Mouse (Mus musculus): ENCODE results near the gene Spag9.

The Spag9 gene

DNA sequence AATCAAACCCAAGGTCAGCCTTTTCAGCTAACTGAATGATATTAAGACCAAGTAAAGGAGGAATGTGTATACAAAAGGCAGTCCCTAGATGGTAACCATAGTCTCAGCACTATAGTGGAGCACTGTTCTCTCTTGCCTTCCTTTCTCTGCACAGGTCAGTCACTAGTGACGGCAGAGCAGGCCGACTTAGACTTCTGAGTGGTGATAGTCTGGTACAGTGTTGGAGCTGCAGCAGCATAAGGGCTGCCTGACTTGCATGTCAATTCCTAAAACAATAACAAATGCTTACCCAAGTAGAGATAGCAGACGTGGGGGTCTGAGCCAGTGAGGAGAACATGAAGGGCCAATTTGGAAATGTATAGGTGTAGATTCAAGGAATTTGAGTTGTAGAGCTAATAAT lies 58.3 kb downstream of the Spag9 start:
- no peak for DNase-seq (ENCODE audit: low spot score)

DNA sequence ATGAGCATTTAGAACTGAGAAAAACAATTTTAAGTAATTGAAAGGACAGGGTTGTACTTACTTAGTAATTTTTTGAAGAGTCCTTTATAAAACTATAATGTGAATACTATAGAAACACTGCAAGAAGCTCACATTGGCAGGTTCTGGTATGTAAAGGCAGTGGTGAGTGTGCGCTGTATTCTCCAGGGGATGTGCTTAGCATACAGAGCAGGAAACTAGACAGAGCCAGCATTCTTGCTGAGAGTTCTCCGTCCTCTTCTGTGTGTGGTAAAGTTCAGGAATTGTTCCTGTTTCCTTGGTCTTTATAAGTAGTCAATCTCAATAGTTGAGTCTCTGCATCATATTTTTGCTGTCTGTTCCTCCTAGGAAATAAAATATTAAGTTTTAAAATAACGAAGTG lies 59.0 kb downstream of the Spag9 start:
- no peak for DNase-seq (ENCODE audit: low spot score)

DNA sequence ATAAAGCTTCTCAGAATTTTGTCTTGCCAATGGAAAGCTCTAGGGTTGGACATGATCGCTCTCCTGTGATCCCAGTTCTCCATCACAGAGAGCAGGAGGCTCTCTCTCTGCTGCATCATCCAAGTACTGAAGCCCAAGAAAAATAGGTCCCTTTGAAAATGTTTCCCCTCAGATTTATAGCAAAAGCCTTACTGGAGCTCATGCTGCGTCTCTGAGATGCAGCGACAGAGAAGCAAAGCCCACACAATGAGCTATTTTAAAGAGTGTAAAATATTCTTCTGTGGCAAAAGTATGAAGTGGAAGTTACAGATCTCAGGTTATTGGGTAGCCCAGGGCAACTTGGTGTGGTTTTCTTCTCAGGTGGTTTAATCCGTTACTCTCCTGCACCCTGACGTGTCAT lies 68.0 kb downstream of the Spag9 start:
- no peak for DNase-seq (ENCODE audit: low spot score)

DNA sequence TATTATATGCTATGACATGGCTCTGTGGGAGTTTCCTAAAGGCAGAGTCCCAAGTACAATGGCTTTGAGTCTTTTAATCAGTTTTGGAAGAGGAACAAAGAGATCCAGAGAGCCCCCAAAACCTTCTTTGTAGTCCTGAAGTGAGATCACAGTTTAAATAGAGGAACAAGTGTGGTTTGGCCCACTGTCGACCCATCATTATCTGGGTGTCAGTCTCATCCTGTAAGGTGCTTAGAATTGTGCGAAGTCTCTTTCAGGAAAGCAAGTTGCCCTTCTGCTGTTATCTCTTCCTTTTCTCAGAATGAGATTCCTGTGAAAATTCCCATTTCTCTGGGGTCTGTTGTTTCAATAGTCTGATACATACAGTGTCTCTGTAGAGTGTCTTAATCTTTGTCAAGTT lies 74.6 kb downstream of the Spag9 start:
- DNase-seq (ENCODE audit: low spot score), result no peak

DNA sequence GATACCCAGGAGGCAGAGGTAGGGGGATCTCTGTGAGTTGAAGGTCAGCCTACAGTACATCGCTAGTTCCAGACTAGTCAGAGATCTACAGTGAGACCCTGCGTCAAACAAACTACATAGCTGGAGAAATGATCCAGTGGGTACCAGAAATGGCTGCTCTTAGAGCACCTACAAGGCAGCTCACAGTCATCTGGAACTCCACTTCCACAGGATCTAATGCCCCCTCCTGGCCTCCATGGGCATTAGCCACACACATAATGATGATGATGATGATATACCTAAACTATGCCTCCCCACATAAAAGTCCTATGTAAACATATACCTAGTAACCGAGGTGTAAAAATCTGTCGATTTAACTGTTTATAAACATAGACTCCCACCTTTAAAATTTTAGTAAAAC lies 77.4 kb downstream of the Spag9 start:
- peak; percentile 45 for DNase-seq (ENCODE audit: low spot score)

DNA sequence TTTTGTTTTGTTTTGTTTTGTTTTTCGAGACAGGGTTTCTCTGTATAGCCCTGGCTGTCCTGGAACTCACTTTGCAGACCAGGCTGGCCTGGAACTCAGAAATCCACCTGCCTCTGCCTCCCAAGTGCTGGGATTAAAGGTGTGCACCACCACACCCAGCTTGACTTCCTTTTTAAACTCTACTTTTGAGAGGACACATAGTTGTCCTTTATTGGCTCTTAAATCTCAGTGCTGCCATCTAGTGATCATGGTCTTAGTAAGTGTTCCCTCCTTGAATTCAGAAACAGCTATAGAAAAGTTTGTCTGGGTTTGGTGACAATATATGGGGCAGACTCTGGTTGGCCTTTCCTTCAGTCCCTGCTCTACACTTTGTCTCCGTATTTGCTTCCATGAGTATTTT lies 91.1 kb downstream of the Spag9 start:
- DNase-seq (ENCODE audit: low spot score), result peak; percentile 87

DNA sequence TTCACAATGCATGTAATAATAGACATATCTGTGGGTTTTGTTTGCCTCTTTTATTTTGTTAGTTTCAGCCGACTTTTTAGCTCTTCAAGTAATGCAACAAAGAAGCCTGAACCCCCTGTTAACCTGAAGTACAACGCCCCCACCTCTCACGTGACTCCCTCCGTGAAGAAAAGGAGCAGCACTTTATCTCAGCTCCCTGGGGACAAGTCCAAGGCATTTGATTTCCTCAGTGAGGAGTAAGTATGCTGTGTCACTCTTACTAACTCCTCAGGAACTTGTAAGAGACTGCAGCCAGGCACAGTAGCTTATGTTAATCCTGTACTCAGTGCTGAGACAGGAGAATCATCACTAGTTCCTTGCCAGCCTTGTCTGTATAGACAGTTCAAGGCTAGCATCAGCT lies 94.6 kb downstream of the Spag9 start:
- no peak for DNase-seq (ENCODE audit: low spot score)

DNA sequence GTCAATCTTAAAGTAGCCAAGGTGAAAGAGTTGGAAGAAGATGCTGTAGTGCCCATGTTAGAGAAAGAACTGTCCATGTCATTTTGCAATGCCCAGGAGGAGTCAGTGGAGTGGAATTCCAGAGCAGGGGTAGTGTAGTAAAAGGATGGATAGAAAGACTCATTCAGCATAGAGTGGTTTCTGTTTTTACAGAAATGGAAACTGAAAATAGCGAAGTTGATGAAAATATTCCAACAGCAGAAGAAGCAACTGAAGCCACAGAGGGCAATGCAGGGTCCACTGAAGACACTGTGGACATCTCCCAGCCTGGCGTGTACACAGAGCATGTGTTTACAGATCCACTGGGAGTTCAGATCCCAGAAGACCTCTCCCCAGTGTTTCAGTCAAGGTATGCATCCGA lies 101.6 kb downstream of the Spag9 start:
- DNase-seq (ENCODE audit: low spot score), result no peak

DNA sequence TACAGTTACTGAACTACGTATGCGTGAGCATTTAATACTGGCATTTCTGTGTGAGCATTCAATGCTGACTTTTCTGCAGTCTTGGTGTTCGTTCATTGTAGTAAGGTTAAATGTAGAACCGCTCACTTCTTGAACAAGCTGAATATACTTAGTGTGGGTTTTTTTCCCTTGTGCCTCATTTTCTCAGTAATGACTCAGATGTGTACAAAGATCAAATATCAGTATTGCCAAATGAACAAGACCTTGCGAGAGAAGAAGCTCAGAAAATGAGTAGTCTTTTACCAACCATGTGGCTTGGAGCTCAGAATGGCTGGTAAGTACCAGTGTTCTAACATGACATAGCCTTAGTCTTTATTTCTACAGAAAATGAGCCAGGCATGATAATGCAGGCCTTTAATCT lies 102.9 kb downstream of the Spag9 start:
- DNase-seq (ENCODE audit: low spot score), result no peak

DNA sequence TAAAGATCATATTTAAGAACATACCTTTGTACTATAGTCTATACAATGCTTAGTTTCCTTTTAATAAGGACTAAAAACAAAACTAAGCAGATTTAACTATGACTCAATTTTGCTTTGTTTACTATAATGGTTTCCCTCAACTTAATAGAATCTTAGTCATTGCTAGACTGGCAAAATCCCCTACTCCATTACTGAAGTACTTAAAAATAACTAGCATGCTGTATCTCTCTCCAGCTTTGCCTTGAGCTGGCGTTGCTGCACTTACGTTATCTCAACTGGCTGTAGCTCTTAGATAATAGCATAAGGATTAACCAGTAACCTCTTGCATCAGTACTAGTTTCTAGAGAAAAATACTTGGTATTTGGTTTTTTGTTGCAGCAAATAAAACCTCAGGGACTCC lies 117.9 kb downstream of the Spag9 start:
- DNase-seq (ENCODE audit: low spot score), result no peak

DNA sequence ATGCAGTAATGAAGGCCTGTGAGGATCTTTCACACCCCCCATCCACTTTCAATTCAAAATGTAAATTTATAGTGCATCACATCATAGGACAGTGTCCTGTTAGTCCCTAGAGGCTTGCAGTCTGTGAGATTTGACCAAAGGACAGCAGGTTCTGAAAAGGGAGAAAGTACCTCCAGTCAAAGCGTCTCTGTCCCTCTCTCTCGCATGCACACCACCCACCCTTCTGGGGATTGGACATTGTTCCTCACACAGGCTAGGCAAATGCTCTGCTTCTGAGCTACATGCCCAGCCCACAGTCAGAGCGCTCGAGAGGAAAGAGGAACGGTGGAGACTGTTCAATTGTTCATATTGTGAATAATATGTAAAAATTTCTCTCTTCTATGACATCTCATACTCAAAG lies 119.5 kb downstream of the Spag9 start:
- DNase-seq (ENCODE audit: low spot score), result no peak

DNA sequence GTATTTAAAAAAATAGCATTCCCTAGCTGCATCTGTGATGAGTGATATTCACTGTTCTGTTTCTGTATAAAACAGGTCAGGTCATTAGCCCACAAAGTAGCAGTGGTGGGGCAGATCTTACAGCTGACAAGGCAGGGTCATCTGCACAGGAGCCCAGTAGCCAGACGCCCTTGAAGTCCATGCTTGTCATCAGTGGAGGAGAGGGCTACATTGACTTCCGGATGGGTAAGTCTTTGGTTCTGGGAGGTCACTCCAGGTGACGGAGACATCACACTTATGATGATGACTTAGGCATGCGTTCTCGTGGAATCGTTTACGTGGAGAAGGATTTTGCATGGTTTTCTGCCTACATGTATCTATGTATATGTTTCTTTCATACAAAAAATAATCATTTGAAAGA lies 120.8 kb downstream of the Spag9 start:
- no peak for DNase-seq (ENCODE audit: low spot score)

DNA sequence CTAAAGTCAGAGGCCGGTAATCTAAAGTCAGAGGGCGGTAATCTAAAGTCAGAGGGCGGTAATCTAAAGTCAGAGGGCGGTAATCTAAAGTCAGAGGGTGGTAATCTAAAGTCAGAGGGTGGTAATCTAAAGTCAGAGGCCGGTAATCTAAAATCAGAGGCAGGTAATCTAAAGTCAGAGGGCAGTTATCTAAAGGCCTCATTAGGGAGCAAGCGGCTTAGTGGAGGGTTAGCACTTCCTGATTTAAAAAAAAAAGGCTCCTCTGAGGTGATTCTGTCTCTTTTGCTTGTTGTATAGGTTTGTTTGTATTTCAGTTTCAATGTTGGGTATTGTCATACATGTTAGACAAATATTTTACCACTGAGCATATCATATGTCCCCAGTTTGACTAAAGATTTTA lies 121.9 kb downstream of the Spag9 start:
- no peak for DNase-seq (ENCODE audit: low spot score)

DNA sequence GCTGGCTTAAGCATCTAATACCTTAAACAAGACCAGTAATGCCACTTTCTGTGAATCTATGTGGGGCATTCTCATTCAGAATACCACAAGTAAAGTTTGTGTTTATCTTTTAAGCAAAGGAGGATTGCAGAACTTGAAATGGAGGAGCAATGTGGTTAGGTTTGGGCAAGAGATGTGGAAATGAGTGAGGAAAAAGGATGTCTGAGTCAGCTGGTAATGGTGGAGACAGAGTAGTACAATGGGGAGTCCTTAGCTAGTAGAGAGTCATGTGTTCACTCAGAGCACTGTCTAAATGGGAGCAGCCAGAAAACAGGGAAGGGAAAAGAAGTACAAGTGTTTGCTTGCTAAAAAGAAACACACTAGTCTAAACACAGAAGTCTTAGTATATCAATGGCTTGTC lies 122.7 kb downstream of the Spag9 start:
- DNase-seq (ENCODE audit: low spot score), result no peak

DNA sequence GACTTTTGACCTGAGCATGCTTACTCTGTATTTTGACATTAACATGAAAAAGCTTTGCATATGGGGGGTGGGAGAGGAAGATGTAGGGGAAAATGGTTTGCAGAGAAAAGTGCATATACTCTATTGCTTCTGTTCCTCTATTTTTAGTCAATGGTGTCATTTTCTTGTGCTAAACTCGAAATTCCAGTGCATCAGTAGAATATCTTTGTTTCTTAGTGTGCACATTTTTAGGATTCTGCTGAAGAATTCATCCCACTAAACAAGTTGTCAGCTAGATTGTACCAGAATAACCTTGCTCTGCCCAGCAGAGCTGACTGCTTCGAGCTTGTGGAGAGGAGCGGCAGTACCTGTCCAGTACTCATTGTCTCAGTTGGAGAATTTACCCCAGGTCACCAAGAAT lies 124.8 kb downstream of the Spag9 start:
- no peak for DNase-seq (ENCODE audit: low spot score)

DNA sequence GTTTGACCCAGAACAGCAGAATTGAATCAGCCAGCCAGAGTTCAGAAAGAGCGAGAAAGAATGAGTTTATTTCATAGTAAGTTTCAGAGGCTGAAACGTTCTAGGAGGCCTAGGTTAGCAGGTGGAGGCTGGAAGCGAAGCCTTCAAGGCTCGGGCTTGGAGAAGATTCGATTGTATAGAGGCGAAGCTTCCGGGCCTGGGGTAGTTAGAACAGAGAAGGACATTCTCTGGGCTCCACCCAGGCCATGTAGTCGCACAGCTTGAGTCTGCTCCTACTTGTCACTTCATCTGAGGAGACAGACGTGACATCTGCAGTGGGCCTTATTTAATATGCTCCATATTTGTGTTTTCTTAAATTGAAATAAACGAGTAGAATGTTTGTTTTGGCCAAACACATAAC lies 125.6 kb downstream of the Spag9 start:
- DNase-seq (ENCODE audit: low spot score), result no peak

DNA sequence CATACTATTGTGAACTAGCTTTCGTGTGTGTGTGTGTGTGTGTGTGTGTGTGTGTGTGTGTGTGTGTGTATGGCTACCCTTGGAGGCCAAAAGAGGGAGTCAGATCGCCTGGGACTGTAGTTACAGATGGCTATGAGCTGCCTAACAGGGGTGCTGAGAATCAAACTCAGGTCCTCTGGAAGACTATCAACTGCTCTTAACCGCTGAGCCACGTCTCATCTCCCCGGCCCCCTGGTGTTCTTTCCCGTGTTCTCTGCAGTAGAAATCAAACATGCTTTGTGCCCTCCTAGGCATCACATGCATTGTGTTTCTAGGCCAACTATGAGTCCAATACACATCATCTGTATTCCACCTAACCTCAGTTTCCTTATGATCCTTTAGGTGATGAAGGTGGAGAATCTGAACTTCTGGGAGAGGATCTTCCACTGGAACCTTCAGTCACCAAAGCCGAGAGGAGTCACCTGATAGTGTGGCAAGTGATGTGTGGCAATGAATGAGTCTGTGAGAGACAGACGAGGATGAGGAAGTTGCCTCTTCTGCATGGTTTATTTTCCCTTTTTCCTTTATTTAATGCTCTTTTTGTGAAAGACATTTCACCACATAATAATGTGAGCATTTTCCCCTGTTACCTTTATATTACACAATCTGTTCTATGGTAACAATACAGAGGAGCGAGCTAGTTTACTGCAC lies 126.6 kb downstream of the Spag9 start:
- no peak for DNase-seq (ENCODE audit: low spot score)

DNA sequence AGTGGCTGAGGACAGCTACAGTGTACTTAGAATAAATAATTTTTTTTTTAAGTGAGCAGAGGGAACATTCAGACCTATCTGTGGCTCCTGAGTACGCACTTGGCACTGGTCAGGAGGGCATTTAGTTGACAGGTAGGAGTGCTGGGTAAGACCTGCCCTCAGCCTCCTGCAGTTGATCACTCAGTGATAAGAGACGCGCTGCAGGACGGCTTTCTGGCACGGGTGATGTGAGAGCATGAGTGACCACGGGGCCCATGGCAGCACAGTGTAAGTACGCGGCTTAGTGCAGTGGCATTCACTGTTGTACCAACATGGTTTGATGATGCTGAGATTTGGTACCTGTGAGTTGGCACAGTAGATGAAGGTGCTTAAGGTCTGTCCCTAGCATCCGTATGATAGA lies 130.8 kb downstream of the Spag9 start:
- no peak for DNase-seq (ENCODE audit: low spot score)

DNA sequence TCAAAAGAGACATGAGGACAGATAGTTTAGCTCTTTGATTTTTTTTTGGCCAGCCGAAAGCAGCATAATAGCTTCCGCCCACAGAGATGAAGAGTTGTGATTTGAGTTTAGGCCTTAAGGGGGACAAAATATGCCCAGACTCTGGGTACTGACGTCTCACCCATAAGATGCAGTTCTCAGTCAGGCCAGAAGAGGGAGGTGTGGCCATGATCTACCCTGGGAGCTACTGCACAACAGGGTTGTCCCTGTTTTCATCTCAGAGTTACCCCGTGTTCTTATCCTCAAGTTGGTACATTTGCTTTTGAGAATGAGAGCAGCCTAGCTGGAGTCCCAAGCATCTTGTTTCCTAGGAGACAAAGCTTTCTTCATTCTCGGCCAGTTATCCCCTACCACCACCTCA lies 132.1 kb downstream of the Spag9 start:
- peak; percentile 93 for DNase-seq (ENCODE audit: low spot score)

DNA sequence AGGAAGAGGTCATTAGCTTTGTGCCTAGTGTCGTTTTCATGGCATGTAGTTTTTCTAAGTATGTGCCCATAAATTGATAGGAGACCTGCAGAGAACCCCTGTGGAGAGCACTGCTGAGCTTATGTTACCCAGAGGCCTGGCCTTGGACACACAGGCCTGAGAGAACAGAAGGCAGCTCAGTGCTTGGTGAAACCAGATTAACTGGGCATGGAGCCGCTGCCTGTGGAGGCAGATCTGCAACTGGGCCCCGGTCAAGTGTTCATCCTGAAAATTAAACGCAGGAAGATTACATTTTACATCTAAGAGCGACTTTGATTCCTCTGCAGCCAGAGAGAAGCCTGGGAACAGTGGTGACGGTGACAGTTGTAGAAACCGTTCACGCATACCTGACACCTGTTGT lies 132.6 kb downstream of the Spag9 start:
- no peak for DNase-seq (ENCODE audit: low spot score)

DNA sequence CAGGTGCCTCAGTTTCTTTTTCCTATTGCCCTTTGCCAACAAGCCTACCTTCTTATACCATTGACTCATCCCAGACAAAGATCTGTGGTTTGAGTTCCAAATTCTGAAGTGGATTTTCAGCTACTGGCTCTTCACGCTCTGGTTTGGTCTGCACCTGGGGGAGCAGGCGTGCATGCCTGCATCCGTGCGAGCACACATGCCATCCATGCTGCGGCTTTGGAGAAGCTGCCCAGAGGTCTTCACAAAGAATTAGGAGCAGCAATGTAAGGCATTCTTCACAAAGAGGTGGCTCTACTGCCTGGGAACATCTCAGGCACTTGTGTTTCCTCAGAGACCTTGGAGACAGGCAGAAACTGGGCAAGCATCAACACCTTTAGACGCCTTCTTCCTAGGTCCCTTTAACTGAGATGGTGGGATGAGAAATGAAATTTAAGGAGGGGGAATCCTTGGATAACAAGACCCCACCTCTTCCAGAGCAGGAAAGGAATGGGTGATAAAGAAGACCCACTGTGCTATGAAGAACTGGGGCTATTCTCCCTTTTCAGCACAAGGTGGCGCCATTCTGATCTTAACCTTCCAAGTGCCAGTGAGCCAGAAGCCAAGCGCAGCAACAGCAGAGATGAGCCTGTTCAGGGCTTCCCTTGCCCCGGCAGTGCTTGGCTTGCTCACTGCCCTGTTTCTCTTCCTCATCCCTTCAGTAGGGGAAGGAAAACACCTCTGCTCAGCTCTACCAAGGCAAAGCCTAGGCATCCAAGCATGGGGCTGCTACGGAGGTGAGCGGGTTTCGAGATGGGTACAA lies 133.6 kb downstream of the Spag9 start:
- DNase-seq (ENCODE audit: low spot score), result peak; percentile 89

DNA sequence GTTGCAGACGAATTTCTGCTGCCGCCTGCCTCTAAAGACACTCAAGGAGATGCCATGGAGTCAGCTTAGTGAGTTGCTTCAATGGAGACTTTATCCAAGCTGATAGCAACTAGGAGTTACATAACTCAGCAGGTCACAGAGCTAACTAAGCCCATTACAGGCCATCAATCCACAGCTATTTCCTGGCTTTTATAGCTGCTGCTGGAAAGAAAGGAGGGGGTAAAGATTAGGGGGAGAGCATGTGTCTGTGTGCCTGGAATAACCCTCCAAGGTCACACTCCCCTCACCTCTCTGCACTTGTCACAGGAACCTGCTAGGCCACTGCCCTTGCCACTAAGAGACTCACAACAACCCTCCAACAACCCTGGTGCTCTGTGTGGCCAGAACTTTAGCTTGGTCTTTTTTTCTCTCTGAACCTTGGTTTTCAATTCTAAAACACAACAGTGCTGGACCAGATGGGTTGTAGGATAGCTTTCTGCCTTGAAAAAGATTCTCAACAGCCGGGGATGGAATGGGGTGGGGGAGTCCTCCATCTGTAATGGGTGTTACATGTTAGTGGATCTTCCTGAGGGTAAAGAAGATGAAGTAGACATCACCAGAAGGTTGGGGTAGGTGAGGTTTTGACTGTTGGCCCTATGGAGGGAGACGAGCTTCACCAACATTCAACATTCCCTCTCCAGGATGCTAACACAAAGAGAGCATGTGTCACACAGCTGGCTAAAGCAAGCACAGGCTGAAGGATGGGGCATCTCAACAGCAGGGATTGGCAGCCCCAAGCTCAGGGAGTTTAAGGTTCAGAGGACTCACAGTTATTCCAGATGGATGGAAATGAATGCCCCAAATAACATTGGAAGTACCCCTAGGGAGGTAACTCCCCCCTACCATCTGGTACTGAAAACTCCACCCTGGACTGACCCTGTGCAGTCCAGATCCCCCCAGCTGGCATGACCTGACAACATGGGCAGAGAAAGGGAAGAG lies 134.5 kb downstream of the Spag9 start:
- DNase-seq (ENCODE audit: low spot score), result peak; percentile 45

Measured in retina, embryonic 14.5 days (tissue).